Mouse (Mus musculus) ES-Bruce4 (cell line): ENCODE measurements around the gene Stk39. TPM values are rescaled to one million over a fixed set of nuclear protein-coding genes. Genes with fewer than 3 reads are reported as not detected.
A peak's percentile ranks its signal among the peaks of the same experiment; 100 is the strongest.

ENCODE experiments used
- H3K27ac ChIP-seq: 2 replicates; pipeline ENCODE4 v1.5.1; 2012; ENCODE audit warnings: low read length, inconsistent platforms; ENCODE audit not compliant: insufficient read depth
- H3K27me3 ChIP-seq: 2 replicates; pipeline ENCODE4 v1.6.1; 2012; ENCODE audit warnings: mild to moderate bottlenecking, low read length, inconsistent platforms; ENCODE audit not compliant: control insufficient read depth, poor library complexity, insufficient read depth, severe bottlenecking
- H3K36me3 ChIP-seq: 2 replicates; pipeline ENCODE4 v1.6.1; 2012; ENCODE audit warnings: inconsistent platforms, mild to moderate bottlenecking, low read length, moderate library complexity; ENCODE audit not compliant: control insufficient read depth, poor library complexity, insufficient read depth, severe bottlenecking
- H3K4me1 ChIP-seq: one replicate; pipeline ENCODE4 v1.8.1; 2011; ENCODE audit warnings: low read length; ENCODE audit not compliant: control insufficient read depth, insufficient read depth
- H3K4me3 ChIP-seq: 2 replicates; pipeline ENCODE4 v1.5.1; 2011; ENCODE audit warnings: low read depth, mild to moderate bottlenecking, low read length
- H3K9ac ChIP-seq: 2 replicates; pipeline ENCODE4 v1.6.1; 2012; ENCODE audit warnings: low read depth, mild to moderate bottlenecking, inconsistent platforms; ENCODE audit not compliant: poor library complexity, severe bottlenecking
- H3K9me3 ChIP-seq: replicated peaks from 2 replicates; pipeline ENCODE4 v1.6.1; 2012; ENCODE audit warnings: mild to moderate bottlenecking, low read length, inconsistent platforms; ENCODE audit not compliant: control insufficient read depth, poor library complexity, insufficient read depth, severe bottlenecking
- CTCF ChIP-seq: IDR thresholded peaks from one replicate; pipeline ENCODE4 v1.8.1; 2011; ENCODE audit warnings: low read depth, low read length
- EP300 ChIP-seq: IDR thresholded peaks from 2 replicates; pipeline ENCODE4 v1.6.1; 2011; ENCODE audit warnings: low read depth, low read length; ENCODE audit not compliant: insufficient read depth
- POLR2A ChIP-seq: IDR thresholded peaks from one replicate; pipeline ENCODE4 v1.8.1; 2011; ENCODE audit warnings: low read length; ENCODE audit not compliant: insufficient read depth
- polyA plus RNA-seq: library from polyadenylated mRNA; stranded (reverse); fragments of >200 nt; gene quantifications from 2 replicates; pipeline ENCODE4 v1.2.4, GENCODE M21; 2011; ENCODE audit warnings: low read depth; ENCODE audit not compliant: missing spikeins, insufficient read depth, insufficient read length

Stk39 gene
- polyA plus RNA-seq, 1 experiment = 7.6 TPM

DNA sequence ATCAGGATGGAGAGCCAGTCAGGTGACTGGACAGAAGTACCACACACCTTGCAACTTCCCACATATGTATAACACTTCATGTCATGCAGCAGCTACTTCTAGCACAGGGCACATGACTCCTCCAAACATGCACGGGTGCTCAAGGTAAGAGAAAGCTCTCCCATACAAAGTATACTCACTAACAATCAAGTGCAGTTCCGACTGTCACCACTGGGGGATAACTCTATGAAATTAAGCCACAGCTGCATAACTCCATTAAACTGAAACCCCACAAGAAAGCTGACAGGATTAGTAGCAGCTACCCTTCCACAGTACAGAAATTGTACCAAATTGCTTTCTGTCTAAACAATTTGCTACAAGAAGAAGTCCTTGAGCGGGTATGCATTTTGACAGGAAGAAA lies 161.9 kb downstream of the Stk39 start:
- Histone ChIP-seq H3K27me3 (no peaks in the 10 kb centered on the region), H3K27ac (no peak overlapping the region), H3K36me3 (no peaks in the 10 kb centered on the region), H3K9ac (no peak overlapping the region), H3K9me3 (peaks cover 5% of the 10 kb centered on the region; the same call in 1 of the 2 replicates), H3K4me1 (no peaks in the 10 kb centered on the region), H3K4me3 (no peak overlapping the region)
- TF ChIP-seq POLR2A (no peak), EP300 (no peak), CTCF (no peak)

GRCm38 (mm10) chr2:68306519-68306918 lies 165.5 kb downstream of the Stk39 start:
- H3K36me3 ChIP-seq = no peaks in the 10 kb centered on the region

GRCm38 (mm10) chr2:68304771-68305460 lies 167.2 kb downstream of the Stk39 start:
- Histone ChIP-seq H3K9ac (no peak overlapping the region), H3K27me3 (no peaks in the 10 kb centered on the region), H3K36me3 (no peaks in the 10 kb centered on the region), H3K9me3 (no peaks in the 10 kb centered on the region), H3K27ac (no peak overlapping the region), H3K4me1 (no peaks in the 10 kb centered on the region), H3K4me3 (no peak overlapping the region)
- no peak for TF ChIP-seq EP300
- TF ChIP-seq POLR2A = no peak
- TF ChIP-seq CTCF = no peak

More at GRCm38 (mm10) chr2:68306519-68306918, 165.5 kb downstream of the Stk39 start:
- no peak overlapping the region for H3K4me3 ChIP-seq
- H3K9ac ChIP-seq = no peak overlapping the region
- peaks cover 5% of the 10 kb centered on the region; the same call in 1 of the 2 replicates for H3K9me3 ChIP-seq
- TF ChIP-seq EP300 (no peak), POLR2A (no peak), CTCF (no peak)
- no peak overlapping the region for H3K27ac ChIP-seq
- no peaks in the 10 kb centered on the region for H3K27me3 ChIP-seq
- H3K4me1 ChIP-seq = no peaks in the 10 kb centered on the region

DNA sequence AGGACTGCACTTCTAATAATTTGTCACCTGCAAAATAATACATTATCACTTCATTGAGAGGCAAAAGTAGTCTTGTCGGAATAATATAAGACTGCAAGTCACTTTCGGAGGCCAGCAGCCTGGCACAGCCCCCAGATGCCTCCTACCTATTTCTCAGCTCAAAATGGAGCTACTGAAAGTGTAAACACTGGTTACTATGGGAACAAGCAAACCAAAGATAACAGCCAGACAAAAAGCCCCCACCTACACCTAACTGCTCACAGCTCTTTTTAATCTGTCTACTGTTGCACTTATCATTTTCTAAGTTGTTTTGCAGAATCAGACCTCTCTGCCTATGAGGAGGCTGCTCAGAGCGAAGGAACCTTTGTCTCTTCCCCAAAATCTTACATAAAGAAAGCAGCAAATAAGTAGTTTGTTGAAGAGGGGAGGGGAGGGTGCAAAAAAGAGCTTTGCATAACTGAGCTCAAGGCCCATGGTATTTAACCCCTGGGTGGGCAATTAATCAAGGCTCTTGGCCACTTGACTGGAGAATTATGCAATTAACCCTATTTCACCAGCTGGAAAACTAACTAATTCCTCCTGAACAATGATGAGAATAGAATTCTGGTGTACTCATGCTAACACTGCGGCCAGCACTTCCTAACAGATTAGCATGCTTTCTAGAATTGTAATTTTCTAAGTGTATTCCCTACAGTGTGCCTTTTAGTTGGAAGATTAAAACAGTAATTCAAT lies 170.1 kb downstream of the Stk39 start:
- H3K36me3 ChIP-seq = no peaks in the 10 kb centered on the region
- H3K4me1 ChIP-seq = no peaks in the 10 kb centered on the region
- no peak overlapping the region for H3K27ac ChIP-seq
- TF ChIP-seq POLR2A (no peak), CTCF (no peak), EP300 (no peak)
- no peak overlapping the region for H3K4me3 ChIP-seq
- H3K27me3 ChIP-seq = no peaks in the 10 kb centered on the region
- no peaks in the 10 kb centered on the region for H3K9me3 ChIP-seq
- no peak overlapping the region for H3K9ac ChIP-seq

GRCm38 (mm10) chr2:68298356-68298755 lies 173.7 kb downstream of the Stk39 start:
- Histone ChIP-seq H3K9me3 (no peaks in the 10 kb centered on the region), H3K4me3 (no peak overlapping the region), H3K4me1 (no peaks in the 10 kb centered on the region), H3K9ac (no peak overlapping the region), H3K27ac (no peak overlapping the region), H3K36me3 (no peaks in the 10 kb centered on the region), H3K27me3 (no peaks in the 10 kb centered on the region)
- 0 out of 2 replicates have a peak, but pooled peaks have one; percentile 46 for TF ChIP-seq EP300
- no peak for TF ChIP-seq CTCF
- TF ChIP-seq POLR2A = no peak

DNA sequence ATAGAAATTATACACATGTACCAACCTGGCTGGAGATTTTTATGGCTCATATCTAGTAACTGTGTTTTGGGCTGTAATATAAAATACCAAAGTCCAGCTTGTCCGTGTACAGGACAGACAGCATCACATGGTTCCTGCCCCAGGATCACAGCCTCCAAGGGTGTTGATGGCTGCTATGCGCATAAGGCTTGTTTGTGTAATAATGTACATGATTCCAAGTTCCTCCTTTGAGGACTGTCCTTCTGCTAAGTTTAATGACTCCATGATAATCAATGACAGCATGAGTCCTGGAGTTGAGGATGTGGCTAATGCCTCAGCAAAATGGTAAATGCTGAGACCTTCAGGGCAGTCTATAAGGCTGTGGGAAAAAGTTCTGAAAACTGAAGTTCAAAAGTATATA lies 174.1 kb downstream of the Stk39 start:
- peak; percentile 74 for TF ChIP-seq EP300
- no peak for TF ChIP-seq POLR2A
- no peak for TF ChIP-seq CTCF
- Histone ChIP-seq H3K9ac (no peak overlapping the region), H3K36me3 (no peaks in the 10 kb centered on the region), H3K4me3 (no peak overlapping the region), H3K9me3 (no peaks in the 10 kb centered on the region), H3K27ac (no peak overlapping the region), H3K27me3 (no peaks in the 10 kb centered on the region), H3K4me1 (no peaks in the 10 kb centered on the region)
